Mouse (Mus musculus): ENCODE data around the gene Stab1. TPM values are rescaled to one million over a fixed set of nuclear protein-coding genes. Genes with fewer than 3 reads are reported as not detected.
A peak's percentile ranks its signal among the peaks of the same experiment; 100 is the strongest.

Gene Stab1
- total and polyA plus RNA-seq, 2 experiments from 2014 or later, result 25.4 to 75.3 TPM

DNA sequence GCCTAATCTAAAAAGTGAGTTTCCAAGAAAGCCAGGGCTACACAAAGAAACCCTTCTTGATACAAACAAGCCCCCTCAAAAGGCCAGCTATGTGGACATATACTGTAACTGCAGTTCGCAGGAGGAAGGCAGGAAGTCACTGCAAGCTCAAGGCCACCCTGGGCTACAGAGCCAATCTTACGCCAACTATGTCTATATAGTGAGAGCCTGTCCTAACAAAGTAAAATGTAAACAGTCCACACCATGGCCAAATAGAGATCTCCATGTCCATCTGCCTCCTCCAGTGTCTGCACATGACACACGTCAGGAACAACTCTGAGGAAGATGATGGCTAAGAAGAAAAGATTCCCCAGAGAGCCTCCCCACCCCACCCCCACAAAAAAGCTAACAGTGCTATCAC, 31.6 kb upstream of the Stab1 start:
- H3K4me3 ChIP-seq (ENCODE audit: low read depth, low read length), result no peak overlapping the region
- no peak overlapping the region for H3K27ac ChIP-seq (ENCODE audit: low read depth)
- no peaks in the 10 kb centered on the region for H3K9me3 ChIP-seq (replicated peaks; ENCODE audit: control insufficient read depth, low read length)
- peaks cover 49% of the 10 kb centered on the region for H3K4me1 ChIP-seq (ENCODE audit: control insufficient read depth, insufficient read depth)
- DNase-seq (ENCODE audit: low spot score) (no peak), ATAC-seq (ENCODE audit: insufficient read depth, low read depth) (no peak)
- 69% methylated on average over 3 of the region's 3 CpGs for WGBS
- TF ChIP-seq CTCF (IDR thresholded peaks at IDR 0.05; ENCODE audit: low read depth), result no peak
- no peak for TF ChIP-seq EP300 (IDR thresholded peaks at IDR 0.05; ENCODE audit: low read depth)
- no peaks in the 10 kb centered on the region for H3K27me3 ChIP-seq (ENCODE audit: control insufficient read depth, insufficient read depth, low read length)
- no peak overlapping the region for H3K9ac ChIP-seq (replicated peaks; ENCODE audit: low read depth, low read length)
- peaks cover 59% of the 10 kb centered on the region for H3K36me3 ChIP-seq (replicated peaks; ENCODE audit: control insufficient read depth, insufficient read depth, low read length)
- H3K4me2 ChIP-seq (ENCODE audit: low read depth, low read length), result no peak overlapping the region

DNA sequence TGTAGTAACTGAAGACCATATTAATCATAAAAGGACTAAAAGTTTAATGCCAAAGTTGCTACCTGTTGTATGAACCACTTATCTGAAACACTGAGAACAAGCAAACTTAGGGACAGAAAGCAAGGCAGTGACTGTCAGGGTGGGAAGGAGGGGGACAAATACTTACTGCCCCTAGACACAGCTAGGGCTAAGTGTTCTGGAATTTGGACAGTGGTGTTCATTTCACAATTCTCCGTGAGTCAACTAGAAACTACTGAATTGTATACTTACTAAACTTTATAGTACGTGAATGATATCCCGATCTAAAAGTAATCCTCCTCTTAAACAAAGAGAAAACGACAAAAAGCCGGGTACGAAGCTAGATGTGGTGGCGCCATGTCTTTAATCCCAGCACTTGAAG, 31.2 kb upstream of the Stab1 start:
- ATAC-seq (ENCODE audit: insufficient read depth, low read depth) (no peak), DNase-seq (ENCODE audit: low spot score) (no peak)
- TF ChIP-seq EP300 (IDR thresholded peaks at IDR 0.05; ENCODE audit: low read depth) (no peak), CTCF (IDR thresholded peaks at IDR 0.05; ENCODE audit: low read depth) (no peak)
- Histone ChIP-seq H3K27me3 (ENCODE audit: control insufficient read depth, insufficient read depth, low read length) (no peaks in the 10 kb centered on the region), H3K4me2 (ENCODE audit: low read depth, low read length) (no peak overlapping the region), H3K4me3 (ENCODE audit: low read depth, low read length) (no peak overlapping the region), H3K9me3 (replicated peaks; ENCODE audit: control insufficient read depth, low read length) (no peaks in the 10 kb centered on the region), H3K27ac (ENCODE audit: low read depth) (no peak overlapping the region), H3K4me1 (ENCODE audit: control insufficient read depth, insufficient read depth) (peaks cover 48% of the 10 kb centered on the region), H3K9ac (replicated peaks; ENCODE audit: low read depth, low read length) (no peak overlapping the region), H3K36me3 (replicated peaks; ENCODE audit: control insufficient read depth, insufficient read depth, low read length) (peaks cover 59% of the 10 kb centered on the region)
- WGBS, result 83% methylated on average over 7 of the region's 7 CpGs

DNA sequence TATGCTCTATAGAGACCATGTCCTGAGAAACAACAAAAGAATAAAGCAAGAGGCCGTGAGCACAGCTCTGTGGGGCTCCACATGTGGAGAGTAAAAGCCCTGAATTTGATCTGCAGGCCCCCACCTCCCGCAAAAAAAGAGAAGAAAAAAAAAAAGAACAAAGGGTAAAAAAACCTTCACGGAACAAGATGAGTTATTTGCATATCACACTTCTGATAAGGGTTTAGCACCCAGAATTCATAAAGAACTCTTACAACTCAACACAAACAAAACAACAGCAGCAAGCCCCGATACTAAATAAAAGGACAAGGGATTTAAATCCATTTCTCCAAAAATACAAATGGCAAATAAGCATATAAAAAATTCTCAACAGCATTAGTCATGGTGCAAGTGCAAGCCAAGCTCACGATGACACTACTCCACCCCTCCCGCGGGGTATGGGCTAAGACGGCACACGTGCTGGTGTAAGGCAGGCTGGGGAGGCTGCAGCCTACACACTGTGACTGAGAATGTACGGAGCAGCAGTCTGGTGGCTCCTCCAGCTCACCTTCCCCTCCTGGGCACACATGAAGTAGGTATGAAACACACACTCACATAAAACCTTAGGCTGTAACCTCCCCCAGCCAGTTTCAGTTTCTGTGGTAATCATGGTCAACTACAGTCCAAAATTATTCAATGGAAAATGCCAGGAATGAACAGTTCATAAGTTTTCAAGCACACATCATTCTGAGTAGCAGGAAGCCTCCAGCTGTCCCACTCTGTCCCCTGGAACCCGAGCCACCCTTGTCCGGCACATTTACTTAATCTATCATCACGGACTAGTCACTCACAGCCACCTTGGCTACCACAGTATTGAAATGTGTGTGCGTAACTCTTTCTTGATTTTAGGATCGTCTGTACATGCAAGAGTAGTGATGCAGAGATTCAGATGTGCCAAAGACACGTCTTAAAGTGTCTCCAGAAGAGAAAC, 29.4 kb upstream of the Stab1 start:
- WGBS, result 34% methylated on average over 16 of the region's 16 CpGs
- 0 out of 2 replicates have a peak overlapping the region, but pooled peaks have one; percentile 19 for H3K9ac ChIP-seq (replicated peaks; ENCODE audit: low read depth, low read length)

DNA sequence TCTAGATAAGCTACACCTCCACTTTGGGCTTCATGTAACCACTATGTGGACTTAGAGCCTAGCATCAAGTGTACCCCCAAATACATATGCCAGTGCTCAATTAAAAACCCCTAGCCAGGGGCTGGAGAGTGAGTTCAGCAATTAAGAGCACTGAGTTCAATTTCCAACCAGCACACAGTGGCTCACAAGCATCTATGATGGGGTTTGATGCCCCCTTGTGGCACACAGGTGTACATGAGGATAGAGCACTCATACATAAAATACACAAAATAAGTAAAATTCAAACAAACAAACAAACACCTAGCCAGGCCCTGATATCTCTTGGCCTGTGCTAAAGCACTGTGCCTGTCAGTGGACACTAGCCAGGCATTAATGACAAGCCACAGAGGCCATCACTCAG, 27.5 kb upstream of the Stab1 start:
- DNase-seq (ENCODE audit: low spot score), result no peak

More for the DNA sequence above, 29.4 kb upstream of the Stab1 start:
- no peak for DNase-seq (ENCODE audit: low spot score)
- Histone ChIP-seq H3K4me3 (ENCODE audit: low read depth, low read length) (no peak overlapping the region), H3K27me3 (ENCODE audit: control insufficient read depth, insufficient read depth, low read length) (no peaks in the 10 kb centered on the region), H3K9me3 (replicated peaks; ENCODE audit: control insufficient read depth, low read length) (no peaks in the 10 kb centered on the region), H3K4me2 (ENCODE audit: low read depth, low read length) (peak overlapping the region; percentile 41), H3K4me1 (ENCODE audit: control insufficient read depth, insufficient read depth) (peaks cover 55% of the 10 kb centered on the region), H3K27ac (ENCODE audit: low read depth) (peak overlapping the region; percentile 61), H3K36me3 (replicated peaks; ENCODE audit: control insufficient read depth, insufficient read depth, low read length) (peaks cover 46% of the 10 kb centered on the region)
- peak; percentile 58 for ATAC-seq (ENCODE audit: insufficient read depth, low read depth)
- TF ChIP-seq CTCF (IDR thresholded peaks at IDR 0.05; ENCODE audit: low read depth) (no peak), EP300 (IDR thresholded peaks at IDR 0.05; ENCODE audit: low read depth) (no peak)

DNA sequence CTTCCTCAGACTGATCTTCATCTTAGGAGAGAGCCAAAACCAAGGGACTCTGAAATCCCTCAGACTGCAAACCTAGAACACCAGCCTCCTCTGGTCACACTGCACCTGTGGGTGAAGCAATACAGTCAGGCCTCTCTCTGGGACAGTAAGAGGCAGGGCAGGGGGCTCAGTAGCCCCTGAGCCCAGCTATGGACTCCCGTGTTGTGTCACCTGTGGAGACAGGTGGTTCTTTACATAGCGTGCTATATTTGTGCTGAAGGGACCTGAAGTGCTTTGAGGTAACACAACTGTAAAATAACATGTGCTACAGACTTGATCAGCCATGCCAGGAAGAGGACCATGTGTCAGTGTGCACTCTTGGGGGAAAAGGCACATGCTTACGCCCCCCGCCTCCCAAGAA, 27.1 kb upstream of the Stab1 start:
- peak overlapping the region; percentile 42; the same call in 1 of the 2 replicates for H3K4me2 ChIP-seq (ENCODE audit: low read depth, low read length)
- no peaks in the 10 kb centered on the region for H3K27me3 ChIP-seq (ENCODE audit: control insufficient read depth, insufficient read depth, low read length)
- peaks cover 66% of the 10 kb centered on the region for H3K4me1 ChIP-seq (ENCODE audit: control insufficient read depth, insufficient read depth)
- peak overlapping the region; percentile 83 for H3K27ac ChIP-seq (ENCODE audit: low read depth)
- peaks cover 46% of the 10 kb centered on the region for H3K36me3 ChIP-seq (replicated peaks; ENCODE audit: control insufficient read depth, insufficient read depth, low read length)
- DNase-seq (ENCODE audit: low spot score), result no peak
- no peak overlapping the region for H3K4me3 ChIP-seq (ENCODE audit: low read depth, low read length)
- ATAC-seq (ENCODE audit: insufficient read depth, low read depth), result no peak
- H3K9ac ChIP-seq (replicated peaks; ENCODE audit: low read depth, low read length), result no peak overlapping the region
- no peaks in the 10 kb centered on the region for H3K9me3 ChIP-seq (replicated peaks; ENCODE audit: control insufficient read depth, low read length)
- WGBS, result 79% methylated on average over 4 of the region's 4 CpGs
- TF ChIP-seq CTCF (IDR thresholded peaks at IDR 0.05; ENCODE audit: low read depth) (no peak), EP300 (IDR thresholded peaks at IDR 0.05; ENCODE audit: low read depth) (no peak)

More for the DNA sequence above, 27.5 kb upstream of the Stab1 start:
- no peak for TF ChIP-seq EP300 (IDR thresholded peaks at IDR 0.05; ENCODE audit: low read depth)
- peak; percentile 65 for TF ChIP-seq CTCF (IDR thresholded peaks at IDR 0.05; ENCODE audit: low read depth)
- H3K4me2 ChIP-seq (ENCODE audit: low read depth, low read length), result no peak overlapping the region
- H3K27me3 ChIP-seq (ENCODE audit: control insufficient read depth, insufficient read depth, low read length), result no peaks in the 10 kb centered on the region
- ATAC-seq (ENCODE audit: insufficient read depth, low read depth), result no peak; the same call in 1 of the 2 replicates
- H3K4me1 ChIP-seq (ENCODE audit: control insufficient read depth, insufficient read depth), result peaks cover 66% of the 10 kb centered on the region
- H3K36me3 ChIP-seq (replicated peaks; ENCODE audit: control insufficient read depth, insufficient read depth, low read length), result peaks cover 46% of the 10 kb centered on the region
- no peak overlapping the region for H3K4me3 ChIP-seq (ENCODE audit: low read depth, low read length)
- peak overlapping the region; percentile 83 for H3K27ac ChIP-seq (ENCODE audit: low read depth)
- no peak overlapping the region for H3K9ac ChIP-seq (replicated peaks; ENCODE audit: low read depth, low read length)
- H3K9me3 ChIP-seq (replicated peaks; ENCODE audit: control insufficient read depth, low read length), result no peaks in the 10 kb centered on the region

Data from heart, postnatal 0 days (tissue).